Mouse (Mus musculus) E14TG2a.4 (cell line): Measurements from ENCODE around the gene Gm8298.
"Not testable (repeated sequence)": the region's sequence is repeated elsewhere in the genome, so short reads cannot be mapped to it uniquely, and the experiment has no call there.

ENCODE experiments used
- H3K27me3 ChIP-seq: 2 replicates; pipeline ENCODE4 v1.6.1; 2014; ENCODE audit warnings: low read length, control low read depth; ENCODE audit not compliant: insufficient read depth
- H3K36me3 ChIP-seq: 2 replicates; pipeline ENCODE4 v1.6.1; 2014; ENCODE audit warnings: low read length, control low read depth; ENCODE audit not compliant: insufficient read depth
- H3K4me1 ChIP-seq: replicated peaks from 2 replicates; pipeline ENCODE4 v1.6.1; 2014; ENCODE audit warnings: low read depth, low read length, control low read depth
- H3K4me3 ChIP-seq: replicated peaks from 2 replicates; pipeline ENCODE4 v1.5.1; 2014; ENCODE audit warnings: mild to moderate bottlenecking, low read length
- H3K9me3 ChIP-seq: 2 replicates; pipeline ENCODE4 v1.6.1; 2014; ENCODE audit warnings: low read length, control low read depth
- CTCF ChIP-seq: conservative IDR thresholded peaks from 2 replicates; pipeline ENCODE4 v1.5.1; 2014; ENCODE audit warnings: low read length
- NANOG ChIP-seq: IDR thresholded peaks from 2 replicates; pipeline ENCODE4 v1.6.1; 2014; ENCODE audit warnings: borderline replicate concordance, low read length, mixed read lengths
- POU5F1 ChIP-seq: IDR thresholded peaks from 2 replicates; pipeline ENCODE4 v1.6.1; 2014; ENCODE audit warnings: low read length, borderline replicate concordance

The Gm8298 gene

DNA sequence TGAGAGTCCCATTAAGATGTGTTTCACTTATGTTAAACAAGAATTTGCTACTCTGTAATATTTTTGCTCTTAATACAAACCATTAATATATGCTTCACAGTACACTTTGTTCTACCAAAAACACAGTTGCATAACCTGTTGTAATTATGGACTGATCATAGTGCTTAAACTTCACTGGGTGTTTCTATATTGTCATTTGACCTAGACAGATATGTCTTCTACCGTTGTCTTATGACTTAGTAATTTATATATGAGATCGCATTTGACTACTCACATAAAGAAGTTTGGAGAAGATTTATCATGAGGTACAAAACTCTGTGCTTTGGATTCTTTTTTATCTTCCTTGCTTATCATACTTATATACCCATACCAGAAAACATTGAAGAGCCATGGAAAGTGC lies at the start of gene Gm8298:
Gm8298 (plus strand) TSS at position 301 of the 400 bp plus-strand sequence.
- H3K4me3 ChIP-seq, result no peak within 1 kb of the TSS
- no peaks in the 10 kb centered on the region for H3K4me1 ChIP-seq
- no peaks in the 10 kb centered on the region for H3K27me3 ChIP-seq
- H3K9me3 ChIP-seq, result no peaks in the 10 kb centered on the region
- no peaks in the 10 kb centered on the region for H3K36me3 ChIP-seq
- TF ChIP-seq CTCF (no peak), POU5F1 (no peak), NANOG (no peak)

DNA sequence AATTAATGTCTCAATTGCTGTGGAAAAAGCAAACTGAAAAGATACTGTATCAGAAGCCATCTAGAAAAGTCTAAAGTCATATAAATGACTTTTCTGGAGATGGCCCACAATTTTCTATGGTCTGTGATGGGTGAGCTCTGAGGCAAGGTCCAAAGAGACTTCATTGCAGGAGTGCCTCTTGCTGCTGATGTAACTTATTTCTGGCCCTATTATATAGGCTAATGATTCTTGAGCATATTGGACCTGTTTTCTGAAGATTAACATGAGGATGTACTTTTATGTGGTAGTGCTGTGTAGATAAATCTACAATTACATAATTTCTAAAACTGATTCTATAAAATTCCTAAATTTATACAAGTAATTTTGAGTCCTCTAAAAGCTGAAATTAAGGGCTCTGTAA lies 47.7 kb upstream of the Gm8298 start:
- H3K4me1 ChIP-seq, result no peaks in the 10 kb centered on the region
- H3K36me3 ChIP-seq, result no peaks in the 10 kb centered on the region
- H3K9me3 ChIP-seq, result no peaks in the 10 kb centered on the region
- no peaks in the 10 kb centered on the region for H3K27me3 ChIP-seq
- no peak for TF ChIP-seq NANOG
- TF ChIP-seq CTCF, result no peak
- TF ChIP-seq POU5F1, result no peak
- H3K4me3 ChIP-seq, result no peak overlapping the region

DNA sequence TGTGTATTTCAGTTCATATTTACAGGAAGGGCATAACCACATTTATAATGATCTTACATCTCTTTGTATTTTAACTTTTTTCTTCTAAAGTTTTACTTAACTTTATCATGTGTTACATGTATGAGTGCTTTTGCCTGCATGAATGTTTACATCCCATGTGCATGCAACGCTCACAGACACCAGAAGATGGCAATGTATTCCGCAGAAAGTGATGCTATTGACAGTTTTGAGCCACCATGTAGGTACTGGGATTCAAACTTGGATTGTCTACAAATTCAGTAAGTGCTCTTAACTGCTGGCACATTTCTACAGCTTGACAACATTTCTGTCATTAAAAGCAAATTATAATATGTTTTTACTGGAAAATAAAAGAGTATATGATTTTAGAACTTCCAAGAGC lies 9.9 kb downstream of the Gm8298 start:
- no peaks in the 10 kb centered on the region for H3K9me3 ChIP-seq
- no peaks in the 10 kb centered on the region for H3K27me3 ChIP-seq
- H3K4me1 ChIP-seq, result no peaks in the 10 kb centered on the region
- no peaks in the 10 kb centered on the region for H3K36me3 ChIP-seq
- TF ChIP-seq POU5F1 (no peak), CTCF (peak; percentile 69), NANOG (no peak)
- H3K4me3 ChIP-seq, result no peak overlapping the region

DNA sequence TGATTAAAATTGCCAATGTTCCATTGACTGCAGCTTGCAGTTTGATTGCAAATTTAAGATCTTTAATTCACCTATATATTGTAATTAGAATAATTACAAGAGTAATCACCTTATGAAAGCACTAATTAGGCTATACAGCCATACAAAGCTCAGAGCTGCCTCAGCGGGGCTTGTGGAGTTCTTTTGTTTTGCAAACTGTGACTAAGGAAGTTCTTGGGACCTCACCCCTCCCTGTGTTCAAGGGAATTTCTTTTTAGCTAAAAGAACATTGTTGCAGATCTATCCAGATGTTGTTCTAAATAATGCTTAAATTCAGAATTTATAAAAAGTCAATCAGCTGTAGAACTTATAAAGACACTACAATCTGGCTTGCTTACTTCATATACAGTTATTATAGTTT lies 16.8 kb downstream of the Gm8298 start:
- not testable (repeated sequence) for H3K4me3 ChIP-seq, H3K27me3 ChIP-seq
- Histone ChIP-seq H3K36me3 (peaks cover 17% of the 10 kb centered on the region), H3K4me1 (peaks cover 16% of the 10 kb centered on the region), H3K9me3 (peaks cover 26% of the 10 kb centered on the region)

DNA sequence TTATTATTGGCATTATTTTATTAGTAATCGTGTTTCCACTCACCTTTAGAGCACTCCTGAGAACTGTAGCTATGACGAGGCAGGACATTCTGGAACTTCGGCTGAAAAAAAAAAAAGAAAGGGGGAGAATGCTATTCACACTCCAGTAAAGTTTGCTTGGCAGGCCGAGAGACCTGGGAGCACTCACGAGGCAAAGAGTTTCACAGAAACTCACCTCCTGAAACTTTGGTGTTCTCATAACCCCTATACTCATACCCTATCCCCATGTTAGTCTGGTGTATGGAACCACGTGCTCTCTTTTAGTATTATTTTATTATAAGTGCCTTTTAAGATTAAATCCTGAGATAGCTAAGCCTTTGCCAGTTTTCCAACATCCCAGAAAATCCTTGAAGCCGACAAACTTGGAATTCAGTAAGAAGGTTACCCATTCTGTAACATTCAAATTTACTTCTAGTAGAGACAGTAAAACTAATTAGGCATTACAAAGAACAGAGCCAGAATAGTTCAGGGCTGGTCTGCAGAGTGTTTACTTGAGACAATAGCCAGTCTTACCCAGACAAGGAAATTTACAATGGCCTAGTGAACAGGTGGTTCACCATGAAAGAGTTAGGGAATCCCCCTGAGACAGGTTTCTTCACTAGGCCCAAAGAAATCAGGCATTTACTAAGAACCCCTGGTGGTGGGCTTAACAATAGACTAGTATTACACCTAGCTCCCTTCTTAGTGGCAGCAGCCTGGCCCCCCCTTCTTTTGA lies 19.1 kb downstream of the Gm8298 start:
- peak; percentile 64; the same call in 1 of the 2 replicates for TF ChIP-seq NANOG
- H3K4me1 ChIP-seq, result peaks cover 16% of the 10 kb centered on the region
- H3K27me3 ChIP-seq, result not testable (repeated sequence)

DNA sequence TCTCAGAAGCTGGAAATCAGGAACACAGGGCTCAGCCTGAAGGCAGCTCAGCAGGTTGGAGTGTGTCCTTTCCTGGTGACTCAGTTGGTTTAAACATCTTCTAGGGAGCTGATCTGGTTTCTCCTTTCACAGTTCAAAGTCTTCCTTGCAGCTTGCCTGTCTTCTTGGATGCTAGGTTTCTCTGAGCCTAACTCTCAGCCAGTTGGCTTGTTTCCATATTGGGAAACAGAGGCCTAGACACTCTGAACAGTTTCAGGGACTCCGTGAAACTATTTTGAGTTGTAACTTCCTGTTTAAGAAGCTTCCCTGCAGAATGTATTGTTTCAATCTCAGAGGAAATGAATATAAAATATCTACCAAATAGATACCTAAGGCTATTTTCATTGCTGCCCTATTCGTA lies 32.4 kb downstream of the Gm8298 start:
- Histone ChIP-seq H3K36me3 (no peaks in the 10 kb centered on the region), H3K27me3 (no peaks in the 10 kb centered on the region), H3K4me3 (no peak overlapping the region), H3K4me1 (no peaks in the 10 kb centered on the region), H3K9me3 (no peaks in the 10 kb centered on the region)
- no peak for TF ChIP-seq CTCF
- TF ChIP-seq NANOG, result no peak
- TF ChIP-seq POU5F1, result no peak

More for the DNA sequence above, 19.1 kb downstream of the Gm8298 start:
- H3K36me3 ChIP-seq, result peaks cover 17% of the 10 kb centered on the region
- H3K4me3 ChIP-seq, result not testable (repeated sequence)
- peaks cover 26% of the 10 kb centered on the region for H3K9me3 ChIP-seq

DNA sequence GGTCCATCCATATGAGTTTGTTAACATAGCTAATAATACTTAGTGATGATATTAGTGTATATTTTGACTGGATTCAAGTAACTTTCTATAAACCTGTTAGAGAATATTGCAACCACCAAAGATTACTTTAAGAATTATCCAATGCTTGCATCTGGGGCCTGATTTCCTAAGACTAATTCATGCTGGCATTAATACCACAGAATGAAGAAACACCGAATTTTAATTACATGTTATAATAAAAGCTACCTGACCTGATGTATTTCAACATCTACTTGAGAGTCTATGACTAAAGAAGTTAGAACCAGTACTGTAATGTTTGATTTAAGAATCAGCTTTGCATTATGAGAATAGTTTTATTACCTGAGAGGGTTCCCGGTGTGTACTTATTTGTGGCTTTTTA lies 64.1 kb downstream of the Gm8298 start, which contains the start of gene C130079G13Rik:
C130079G13Rik (plus strand) TSS at position 301 of the 400 bp plus-strand sequence.
- Histone ChIP-seq H3K4me1 (no peaks in the 10 kb centered on the region), H3K36me3 (no peaks in the 10 kb centered on the region), H3K27me3 (no peaks in the 10 kb centered on the region), H3K9me3 (no peaks in the 10 kb centered on the region), H3K4me3 (no peak within 1 kb of the TSS)
- no peak for TF ChIP-seq POU5F1
- TF ChIP-seq CTCF, result no peak
- TF ChIP-seq NANOG, result no peak
